Mouse (Mus musculus): Measurements from ENCODE around the gene Slc25a33. TPM values are rescaled to one million over a fixed set of nuclear protein-coding genes. Genes with fewer than 3 reads are reported as not detected.

Gene Slc25a33
- polyA plus RNA-seq, 1 experiment from 2014 or later: 53.2 TPM

GRCm38 (mm10) chr4:149698197-149698821 is 75.8 kb downstream of the Slc25a33 start:
- Histone ChIP-seq H3K4me1 (ENCODE audit: insufficient read depth) (peaks cover 21% of the 10 kb centered on the region), H3K9ac (replicated peaks) (peak overlapping the region; percentile 66), H3K4me2 (ENCODE audit: low read depth, low read length) (peak overlapping the region; percentile 75), H3K9me3 (ENCODE audit: low read length) (no peaks in the 10 kb centered on the region), H3K36me3 (replicated peaks; ENCODE audit: insufficient read depth, low read length) (no peaks in the 10 kb centered on the region), H3K27ac (ENCODE audit: low read depth) (peak overlapping the region; percentile 84), H3K4me3 (ENCODE audit: low read depth, low read length) (peak overlapping the region; percentile 59), H3K27me3 (ENCODE audit: insufficient read depth, low read length) (no peaks in the 10 kb centered on the region)
- TF ChIP-seq CTCF (IDR thresholded peaks at IDR 0.05; ENCODE audit: low read depth): peak; percentile 77
- TF ChIP-seq EP300 (IDR thresholded peaks at IDR 0.05; ENCODE audit: low read depth): no peak
- ATAC-seq (peak; percentile 70), DNase-seq (peak; percentile 71)
- WGBS (ENCODE audit: insufficient replicate concordance): under 1% methylated on average over 35 of the region's 35 CpGs

- no peaks in the 10 kb centered on the region for H3K9me3 ChIP-seq (ENCODE audit: low read length)
- H3K9ac ChIP-seq (replicated peaks): peak overlapping the region; percentile 66
- 12% methylated on average over 15 of the region's 15 CpGs for WGBS (ENCODE audit: insufficient replicate concordance)
- DNase-seq (no peak), ATAC-seq (peak; percentile 35)
- TF ChIP-seq EP300 (IDR thresholded peaks at IDR 0.05; ENCODE audit: low read depth): no peak
- TF ChIP-seq CTCF (IDR thresholded peaks at IDR 0.05; ENCODE audit: low read depth): no peak
- no peaks in the 10 kb centered on the region for H3K36me3 ChIP-seq (replicated peaks; ENCODE audit: insufficient read depth, low read length)
- peak overlapping the region; percentile 59 for H3K4me3 ChIP-seq (ENCODE audit: low read depth, low read length)
- peaks cover 18% of the 10 kb centered on the region for H3K4me1 ChIP-seq (ENCODE audit: insufficient read depth)
- peak overlapping the region; percentile 75 for H3K4me2 ChIP-seq (ENCODE audit: low read depth, low read length)
- H3K27ac ChIP-seq (ENCODE audit: low read depth): peak overlapping the region; percentile 84
- H3K27me3 ChIP-seq (ENCODE audit: insufficient read depth, low read length): no peaks in the 10 kb centered on the region
Observed at GRCm38 (mm10) chr4:149697506-149698196, 76.4 kb downstream of the Slc25a33 start.

- Histone ChIP-seq H3K4me2 (ENCODE audit: low read depth, low read length) (peak overlapping the region; percentile 75), H3K4me1 (ENCODE audit: insufficient read depth) (peaks cover 14% of the 10 kb centered on the region), H3K27ac (ENCODE audit: low read depth) (peak overlapping the region; percentile 84), H3K9ac (replicated peaks) (peak overlapping the region; percentile 42), H3K4me3 (ENCODE audit: low read depth, low read length) (peak overlapping the region; percentile 59), H3K36me3 (replicated peaks; ENCODE audit: insufficient read depth, low read length) (no peaks in the 10 kb centered on the region), H3K27me3 (ENCODE audit: insufficient read depth, low read length) (no peaks in the 10 kb centered on the region), H3K9me3 (ENCODE audit: low read length) (no peaks in the 10 kb centered on the region)
- DNase-seq: peak; percentile 52
- ATAC-seq: peak; percentile 35
- 15% methylated on average over 16 of the region's 16 CpGs for WGBS (ENCODE audit: insufficient replicate concordance)
- peak; percentile 38; the same call in 1 of the 2 replicates for TF ChIP-seq CTCF (IDR thresholded peaks at IDR 0.05; ENCODE audit: low read depth)
- no peak for TF ChIP-seq EP300 (IDR thresholded peaks at IDR 0.05; ENCODE audit: low read depth)
Observed at GRCm38 (mm10) chr4:149696189-149696971, 77.7 kb downstream of the Slc25a33 start.

Small RNA genes lying within 50 kb of the gene (microRNA-seq; reads per million reads assigned to microRNA genes)
- gene Gm47301: not detected

Other genes with a start within 250 kb of the Slc25a33 start
- gene Clstn1, start 187.8 kb downstream of the Slc25a33 start, polyA plus RNA-seq (2015; fragmentation: Nextera tagmentation; extraction: Ambion mirVana): 2.0 and 2.1 TPM in 2 replicates
- gene Pik3cd, start 71.7 kb downstream of the Slc25a33 start, polyA plus RNA-seq (2015; fragmentation: Nextera tagmentation; extraction: Ambion mirVana): 4.9 and 7.8 TPM in 2 replicates
- gene Tmem201, start 36.2 kb downstream of the Slc25a33 start, polyA plus RNA-seq (2015; fragmentation: Nextera tagmentation; extraction: Ambion mirVana): 5.1 and 5.8 TPM in 2 replicates
- gene Spsb1, start 180.8 kb upstream of the Slc25a33 start, polyA plus RNA-seq (2015; fragmentation: Nextera tagmentation; extraction: Ambion mirVana): 1.3 and 1.7 TPM in 2 replicates
- gene H6pd, start 234.7 kb upstream of the Slc25a33 start, polyA plus RNA-seq (2015; fragmentation: Nextera tagmentation; extraction: Ambion mirVana): 33.0 and 36.5 TPM in 2 replicates